Mouse (Mus musculus) hindbrain, embryonic 11.5 days (tissue): ENCODE measurements around the gene 1700020N01Rik. TPM values are rescaled to one million over a fixed set of nuclear protein-coding genes. Genes with fewer than 3 reads are reported as not detected.

Source experiments
- ATAC-seq: fragments of 200-750 bp; cut with Nextera tagmentation; 2 replicates; pipeline ENCODE4 v1.8.0; 2017; ENCODE audit warnings: mild to moderate bottlenecking, moderate TSS enrichment, moderate library complexity; ENCODE audit not compliant: low FRiP score
- DNase-seq: peaks from one replicate; pipeline ENCODE4 v3.0.0-alpha.2; 2015; ENCODE audit warnings: low spot score
- H3K27ac ChIP-seq: fragments of 300-500 bp; sonication (generic); 2 replicates; pipeline ENCODE4 v1.5.1; 2014; ENCODE audit warnings: mild to moderate bottlenecking, low read depth, low read length
- H3K27me3 ChIP-seq: fragments of 300-500 bp; sonication (generic); 2 replicates; pipeline ENCODE4 v1.6.1; 2014; ENCODE audit warnings: mild to moderate bottlenecking, low read length, moderate library complexity, mixed read lengths; ENCODE audit not compliant: control insufficient read depth, insufficient read depth
- H3K36me3 ChIP-seq: fragments of 300-500 bp; sonication (generic); 2 replicates; pipeline ENCODE4 v1.6.1; 2014; ENCODE audit warnings: mild to moderate bottlenecking, low read length, moderate library complexity, mixed read lengths; ENCODE audit not compliant: control insufficient read depth, insufficient read depth
- H3K4me1 ChIP-seq: fragments of 300-500 bp; sonication (generic); replicated peaks from 2 replicates; pipeline ENCODE4 v1.6.1; 2014; ENCODE audit warnings: low read length, mixed read lengths; ENCODE audit not compliant: control insufficient read depth, insufficient read depth
- H3K4me2 ChIP-seq: fragments of 300-500 bp; sonication (generic); replicated peaks from 2 replicates; pipeline ENCODE4 v1.6.1; 2014; ENCODE audit warnings: mild to moderate bottlenecking, low read depth, low read length
- H3K4me3 ChIP-seq: fragments of 300-500 bp; sonication (generic); 2 replicates; pipeline ENCODE4 v1.5.1; 2014; ENCODE audit warnings: low read depth, low read length
- H3K9ac ChIP-seq: fragments of 300-500 bp; sonication (generic); 2 replicates; pipeline ENCODE4 v1.6.1; 2014; ENCODE audit warnings: low read depth, low read length
- H3K9me3 ChIP-seq: fragments of 300-500 bp; sonication (generic); 2 replicates; pipeline ENCODE4 v1.6.1; 2016; ENCODE audit warnings: low read length; ENCODE audit not compliant: control insufficient read depth
- WGBS: fragments of 180-500 bp; shearing (Covaris S2); extraction: QIAGEN DNeasy Blood & Tissue Kit; methylation state at CpG from one replicate; pipeline ENCODE4 v1.1.7; 2014; 5-methylcytosine and 5-hydroxymethylcytosine counted together
- polyA plus RNA-seq: library from polyadenylated mRNA; unstranded; fragments of >200 nt; fragmentation: Nextera tagmentation; extraction: Ambion mirVana; gene quantifications from 2 replicates; pipeline ENCODE4 v1.2.1, GENCODE M21; 2014

The 1700020N01Rik gene
- polyA plus RNA-seq = not detected in 2 replicates

- 97% methylated on average over 22 of the region's 22 CpGs for WGBS
- Histone ChIP-seq H3K27ac (no peak within 1 kb of the TSS), H3K36me3 (no peaks in the 10 kb centered on the region), H3K4me1 (no peaks in the 10 kb centered on the region), H3K9me3 (no peaks in the 10 kb centered on the region), H3K9ac (no peak within 1 kb of the TSS), H3K27me3 (no peaks in the 10 kb centered on the region), H3K4me2 (no peak within 1 kb of the TSS), H3K4me3 (no peak within 1 kb of the TSS)
- DNase-seq = no peak
- ATAC-seq = no peak
Observed at GRCm38 (mm10) chr10:21592896-21593380, at the start of gene 1700020N01Rik. Gene 1700020N01Rik, plus strand, starts transcription at chr10:21593145.

GRCm38 (mm10) chr10:21543576-21544278 is 49.2 kb upstream of the 1700020N01Rik start:
- 72% methylated on average over 3 of the region's 3 CpGs for WGBS
- Histone ChIP-seq H3K27ac (no peak overlapping the region), H3K9me3 (no peaks in the 10 kb centered on the region), H3K4me3 (no peak overlapping the region), H3K36me3 (no peaks in the 10 kb centered on the region), H3K4me1 (no peaks in the 10 kb centered on the region), H3K9ac (no peak overlapping the region), H3K27me3 (no peaks in the 10 kb centered on the region), H3K4me2 (no peak overlapping the region)
- DNase-seq = no peak
- no peak for ATAC-seq

- Histone ChIP-seq H3K4me1 (no peaks in the 10 kb centered on the region), H3K36me3 (no peaks in the 10 kb centered on the region), H3K27me3 (no peaks in the 10 kb centered on the region), H3K9me3 (no peaks in the 10 kb centered on the region), H3K4me3 (no peak overlapping the region), H3K4me2 (no peak overlapping the region), H3K9ac (no peak overlapping the region), H3K27ac (no peak overlapping the region)
- ATAC-seq (no peak), DNase-seq (no peak)
- WGBS = 92% methylated on average over 4 of the region's 4 CpGs
Observed at GRCm38 (mm10) chr10:21544721-21545120, 48.2 kb upstream of the 1700020N01Rik start.

- DNase-seq (no peak), ATAC-seq (no peak)
- Histone ChIP-seq H3K9me3 (no peaks in the 10 kb centered on the region), H3K27me3 (no peaks in the 10 kb centered on the region), H3K4me3 (no peak overlapping the region), H3K36me3 (no peaks in the 10 kb centered on the region), H3K4me2 (no peak overlapping the region), H3K4me1 (no peaks in the 10 kb centered on the region), H3K9ac (no peak overlapping the region), H3K27ac (no peak overlapping the region)
- WGBS = 46% methylated on average over 6 of the region's 6 CpGs
Observed at GRCm38 (mm10) chr10:21545446-21545845, 47.5 kb upstream of the 1700020N01Rik start.

GRCm38 (mm10) chr10:21548871-21549505 is 44.0 kb upstream of the 1700020N01Rik start:
- DNase-seq = no peak
- Histone ChIP-seq H3K4me2 (no peak overlapping the region), H3K27me3 (no peaks in the 10 kb centered on the region), H3K9ac (no peak overlapping the region), H3K4me1 (no peaks in the 10 kb centered on the region), H3K4me3 (no peak overlapping the region), H3K36me3 (no peaks in the 10 kb centered on the region), H3K27ac (no peak overlapping the region), H3K9me3 (no peaks in the 10 kb centered on the region)
- 81% methylated on average over 9 of the region's 9 CpGs for WGBS
- no peak for ATAC-seq

- Histone ChIP-seq H3K9me3 (no peaks in the 10 kb centered on the region), H3K4me3 (no peak overlapping the region), H3K4me1 (no peaks in the 10 kb centered on the region), H3K27me3 (no peaks in the 10 kb centered on the region), H3K9ac (no peak overlapping the region), H3K27ac (no peak overlapping the region), H3K36me3 (no peaks in the 10 kb centered on the region), H3K4me2 (no peak overlapping the region)
- ATAC-seq (no peak), DNase-seq (no peak)
- 88% methylated on average over 8 of the region's 8 CpGs for WGBS
Observed at GRCm38 (mm10) chr10:21552967-21553682, 39.8 kb upstream of the 1700020N01Rik start.

- ATAC-seq = no peak
- H3K27me3 ChIP-seq = no peaks in the 10 kb centered on the region
- WGBS = 94% methylated on average over 4 of the region's 4 CpGs
Observed at GRCm38 (mm10) chr10:21553683-21554035, 39.3 kb upstream of the 1700020N01Rik start.

GRCm38 (mm10) chr10:21554896-21555580 is 37.9 kb upstream of the 1700020N01Rik start:
- Histone ChIP-seq H3K9me3 (no peaks in the 10 kb centered on the region), H3K9ac (no peak overlapping the region), H3K4me2 (no peak overlapping the region), H3K27ac (no peak overlapping the region), H3K4me1 (no peaks in the 10 kb centered on the region), H3K36me3 (no peaks in the 10 kb centered on the region), H3K4me3 (no peak overlapping the region), H3K27me3 (no peaks in the 10 kb centered on the region)
- WGBS = 88% methylated on average over 11 of the region's 11 CpGs
- ATAC-seq (no peak), DNase-seq (no peak)

More at GRCm38 (mm10) chr10:21553683-21554035, 39.3 kb upstream of the 1700020N01Rik start:
- Histone ChIP-seq H3K9me3 (no peaks in the 10 kb centered on the region), H3K4me1 (no peaks in the 10 kb centered on the region), H3K4me3 (no peak overlapping the region), H3K27ac (no peak overlapping the region), H3K9ac (no peak overlapping the region), H3K4me2 (no peak overlapping the region), H3K36me3 (no peaks in the 10 kb centered on the region)
- DNase-seq = no peak
